Mouse (Mus musculus) spleen, adult 10 weeks (tissue): ENCODE data around the gene Tsr2. TPM values are rescaled to one million over a fixed set of nuclear protein-coding genes. Genes with fewer than 3 reads are reported as not detected.

Source experiments
- polyA plus RNA-seq: library from polyadenylated mRNA; stranded (reverse); fragments of 350-450 nt; fragmentation: Illumina TruSeq; extraction: RNeasy Lipid Tissue Mini Kit (QIAGEN cat#74804); gene quantifications from one replicate; pipeline ENCODE4 v1.2.3, GENCODE M21; 2015; ENCODE audit warnings: low replicate concordance; ENCODE audit not compliant: insufficient read depth

The Tsr2 gene
- 32.9 TPM for polyA plus RNA-seq

DNA sequence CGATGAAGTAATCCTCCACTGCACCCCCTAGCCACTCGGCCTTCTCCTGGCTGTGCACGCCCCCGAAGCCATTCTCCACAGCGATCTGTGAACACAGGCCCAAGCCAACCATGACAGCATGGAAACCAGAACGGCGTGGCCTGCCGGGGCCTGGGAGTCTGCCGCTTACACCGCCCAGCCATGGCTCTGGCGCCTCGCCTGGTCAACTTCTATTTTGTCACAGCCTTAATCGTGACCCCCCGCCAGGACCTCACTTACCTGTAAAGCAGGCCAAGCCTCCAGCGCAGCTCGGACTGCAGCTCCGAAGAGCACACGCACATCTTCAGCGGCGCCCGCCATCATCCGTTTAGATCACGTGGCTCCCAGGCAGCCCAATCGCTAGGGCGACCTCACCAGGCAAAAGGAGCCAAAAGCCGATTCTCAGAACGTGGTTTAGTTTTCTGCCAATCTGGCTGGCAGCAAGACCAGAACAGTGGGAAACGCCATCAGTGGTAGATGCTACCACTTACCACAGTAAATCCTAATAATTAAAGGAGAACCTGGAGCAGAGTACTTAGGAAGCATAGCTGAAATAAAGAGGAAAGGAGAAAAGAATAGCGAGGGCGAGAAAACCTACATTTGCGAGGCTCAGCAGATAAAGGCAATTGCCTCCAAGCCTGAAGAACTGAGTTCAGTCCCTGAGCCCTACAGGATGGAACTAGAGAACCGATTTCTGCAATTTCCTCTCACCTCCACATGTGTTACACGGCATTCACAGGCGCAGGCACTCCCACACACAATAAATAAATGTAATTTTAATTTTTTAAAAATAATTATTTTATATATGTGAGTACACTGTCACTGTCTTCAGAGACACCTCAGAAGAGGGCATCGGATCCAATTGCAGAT is at the start of gene Tsr2:
TSS of gene Tsr2 (minus strand) at position 373 of the 888 bp plus-strand sequence.

GRCm38 (mm10) chrX:151045850-151046249 is 50.5 kb downstream of the Tsr2 start, which contains the start of gene Fgd1:
TSS of gene Fgd1 (plus strand) at chrX:151046150.

Other genes with a start within 250 kb of the Tsr2 start
- gene Gnl3l, start 79.2 kb downstream of the Tsr2 start, polyA plus RNA-seq, result 32.8 TPM
- gene Fgd1, start 50.4 kb downstream of the Tsr2 start, polyA plus RNA-seq, result 1.6 TPM
- 0.23 TPM for gene Wnk3, start 101.5 kb upstream of the Tsr2 start, polyA plus RNA-seq
- 6.8 TPM for gene Fam120c, start 247.6 kb upstream of the Tsr2 start, polyA plus RNA-seq